Mouse (Mus musculus): ENCODE results near the gene Ndufv1.

DNA sequence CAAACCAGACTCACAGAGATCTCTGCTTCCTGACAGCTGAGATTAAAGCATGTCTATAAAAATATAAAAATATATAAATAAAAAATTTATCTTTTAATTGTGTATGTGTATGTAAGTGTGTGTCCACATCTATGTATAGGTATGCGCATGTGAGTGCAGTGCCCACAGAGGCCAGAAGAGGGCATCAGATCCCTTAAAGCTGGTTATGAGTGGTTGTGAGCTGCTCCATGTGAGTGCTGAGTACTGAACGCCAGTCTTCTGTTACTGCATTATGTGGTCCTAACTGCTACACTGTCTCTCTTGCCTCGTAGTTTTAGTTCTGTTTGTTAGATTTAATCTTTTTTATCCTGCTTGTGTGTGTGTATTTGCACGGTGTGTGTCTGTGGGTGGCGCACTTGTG is 38.4 kb upstream of the Ndufv1 start:
- TF ChIP-seq POLR2A (IDR thresholded peaks at IDR 0.05; ENCODE audit: insufficient read depth, low read length): no peak
- peak; percentile 21 for TF ChIP-seq CTCF (IDR thresholded peaks at IDR 0.05; ENCODE audit: low read depth, low read length)

All from ES-Bruce4 (cell line).